In genomic region chr11:85640659-85641058, GRCm38 (mm10) we compare ENCODE assay signal across 9 mouse cellular contexts.
DNase-seq lines count a peak whose midpoint lies in the region; ATAC-seq lines count a peak whose summit lies in the region.
"Had no signal": no experiment of that assay in that cellular context is flagged by ENCODE, and none has a peak within 500 bp of the region (broad histone marks: within the 10 kb centered on the region; RNA-seq: fewer than 3 reads in every experiment).

No protein-coding gene starts in this region.

- no peaks in the 10 kb centered on the region for H3K36me3 ChIP-seq in heart, embryonic 10.5 days
- no peaks in the 10 kb centered on the region for H3K36me3 ChIP-seq in neural tube, embryonic 11.5 days (ENCODE audit: control insufficient read depth, insufficient read depth, low read length)
- H3K36me3 ChIP-seq in stomach, embryonic 15.5 days: no peaks in the 10 kb centered on the region

- ATAC-seq in neural tube, embryonic 11.5 days (ENCODE audit: insufficient read depth, low FRiP score, low TSS enrichment): no peak
- ATAC-seq in stomach, embryonic 15.5 days (ENCODE audit: insufficient read depth, low FRiP score, low read depth): 0 out of 2 replicates have a peak, but pooled peaks have one; percentile 50

- no peak overlapping the region for H3K4me3 ChIP-seq in heart, embryonic 10.5 days
- no peak overlapping the region for H3K4me3 ChIP-seq in neural tube, embryonic 11.5 days (ENCODE audit: low read depth, low read length)
- no peak overlapping the region for H3K4me3 ChIP-seq in stomach, embryonic 15.5 days (replicated peaks)
- H3K4me3 ChIP-seq: erythroblast, embryonic 14.5 days had no signal

- intact Hi-C loops in heart, postnatal 25 days (cut with DNase I): no loop called here

- no peak overlapping the region for H3K9ac ChIP-seq in neural tube, embryonic 11.5 days (ENCODE audit: low read length)
- no peak overlapping the region for H3K9ac ChIP-seq in stomach, embryonic 15.5 days

- H3K9me3 ChIP-seq in heart, embryonic 10.5 days: no peaks in the 10 kb centered on the region
- no peaks in the 10 kb centered on the region for H3K9me3 ChIP-seq in neural tube, embryonic 11.5 days (ENCODE audit: control insufficient read depth, low read length)
- no peaks in the 10 kb centered on the region for H3K9me3 ChIP-seq in stomach, embryonic 15.5 days

- H3K27me3 ChIP-seq in heart, embryonic 10.5 days (ENCODE audit: insufficient read depth, poor library complexity, severe bottlenecking): no peaks in the 10 kb centered on the region
- no peaks in the 10 kb centered on the region for H3K27me3 ChIP-seq in neural tube, embryonic 11.5 days (ENCODE audit: control insufficient read depth, insufficient read depth, low read length)
- no peaks in the 10 kb centered on the region for H3K27me3 ChIP-seq in stomach, embryonic 15.5 days (replicated peaks)

- H3K27ac ChIP-seq in heart, embryonic 10.5 days: peak overlapping the region; percentile 62
- H3K27ac ChIP-seq in neural tube, embryonic 11.5 days (ENCODE audit: low read depth, low read length): peak overlapping the region; percentile 51; the same call in 1 of the 2 replicates
- H3K27ac ChIP-seq in stomach, embryonic 15.5 days: peak overlapping the region; percentile 49; the same call in 1 of the 2 replicates

- peaks cover 66% of the 10 kb centered on the region for H3K4me1 ChIP-seq in heart, embryonic 10.5 days
- peaks cover 16% of the 10 kb centered on the region for H3K4me1 ChIP-seq in neural tube, embryonic 11.5 days (ENCODE audit: control insufficient read depth, insufficient read depth, low read length)
- H3K4me1 ChIP-seq in stomach, embryonic 15.5 days: peaks cover 4% of the 10 kb centered on the region; the same call in 1 of the 2 replicates

- 49% methylated on average over 5 of the region's 5 CpGs for WGBS in heart, embryonic 10.5 days
- 20% methylated on average over 5 of the region's 5 CpGs for WGBS in neural tube, embryonic 11.5 days
- 23% methylated on average over 5 of the region's 5 CpGs for WGBS in stomach, embryonic 15.5 days

- peak overlapping the region; percentile 12; the same call in 1 of the 2 replicates for H3K4me2 ChIP-seq in neural tube, embryonic 11.5 days (ENCODE audit: low read depth)
- H3K4me2 ChIP-seq in stomach, embryonic 15.5 days: peak overlapping the region; percentile 37

- no peak for DNase-seq in heart, embryonic 10.5 days (ENCODE audit: low spot score)
- no peak for DNase-seq in heart, postnatal 25 days (ENCODE audit: low spot score)
- DNase-seq in neural tube, embryonic 11.5 days (ENCODE audit: low spot score): peak; percentile 23
- no peak for DNase-seq in neural tube, embryonic 10.5 days (ENCODE audit: extremely low spot score, low spot score)
- peak; percentile 57 for DNase-seq in kidney, postnatal 10 days
- DNase-seq in urinary bladder, adult 2 months (ENCODE audit: low spot score): no peak
- no peak for DNase-seq in spleen, postnatal 10 days (ENCODE audit: low spot score in 2 of 2)

Comparison
In these comparisons a context has a peak if more than half of its experiments do, and no peak if none do; other contexts are left out.
1. DNase-seq: peak in neural tube, embryonic 11.5 days (single experiment) and kidney, postnatal 10 days (single experiment); none in heart, embryonic 10.5 days (single experiment), heart, postnatal 25 days (single experiment), neural tube, embryonic 10.5 days (single experiment), urinary bladder, adult 2 months (single experiment) and spleen, postnatal 10 days (0 of 2).
2. Peak in every context shown above with its lines, with median percentiles within 50 percentile points of each other: H3K27ac ChIP-seq.